Mouse (Mus musculus): ENCODE data around the gene Naa38. TPM values are rescaled to one million over a fixed set of nuclear protein-coding genes. Genes with fewer than 3 reads are reported as not detected.
A peak's percentile ranks its signal among the peaks of the same experiment; 100 is the strongest.

Naa38 gene
- polyA plus RNA-seq, 1 experiment from 2014 or later, result 141 TPM

DNA sequence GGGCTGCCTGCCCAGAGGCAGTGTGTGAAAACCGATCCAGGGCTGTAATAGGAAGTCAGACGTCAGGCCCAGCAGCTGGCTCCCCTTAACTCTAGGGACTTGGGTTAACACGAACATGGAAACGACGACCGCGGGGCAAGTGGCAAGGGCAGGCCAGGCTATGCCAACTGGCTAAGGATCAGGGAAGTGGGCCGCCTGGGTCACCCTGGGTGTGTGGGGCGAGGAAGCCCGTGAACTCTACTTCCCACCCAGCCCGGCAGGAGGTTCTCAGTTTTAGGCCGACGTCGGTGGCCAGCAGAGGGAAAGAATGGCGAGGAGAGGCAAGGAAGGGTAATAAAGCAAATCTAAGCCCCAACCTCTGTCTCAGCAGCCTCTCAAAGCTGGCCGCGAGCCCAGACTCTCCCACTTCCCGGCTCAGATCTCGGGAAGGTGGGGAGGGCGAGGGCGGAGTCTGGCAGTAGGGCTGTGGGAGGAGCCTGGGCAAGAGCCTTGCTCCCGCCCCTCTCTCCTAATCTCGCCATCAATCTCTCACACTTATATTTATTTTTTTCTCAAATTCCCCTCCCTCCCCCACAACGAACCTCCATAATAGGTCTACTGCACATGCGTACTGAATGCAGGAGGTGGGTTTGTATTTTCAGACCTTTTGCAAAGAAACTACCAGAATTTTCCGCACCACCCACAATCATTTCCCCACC is 29.0 kb upstream of the Naa38 start:
- Histone ChIP-seq H3K36me3 (ENCODE audit: control insufficient read depth, insufficient read depth, low read length) (peaks cover 7% of the 10 kb centered on the region; the same call in 1 of the 2 replicates), H3K27ac (replicated peaks; ENCODE audit: low read depth, low read length) (peak overlapping the region; percentile 99), H3K4me3 (ENCODE audit: low read depth, low read length) (peak overlapping the region; percentile 87), H3K4me2 (ENCODE audit: low read depth, severe bottlenecking) (peak overlapping the region; percentile 94), H3K9me3 (ENCODE audit: control insufficient read depth, low read length) (no peaks in the 10 kb centered on the region), H3K9ac (ENCODE audit: low read length) (peak overlapping the region; percentile 61), H3K4me1 (ENCODE audit: control insufficient read depth, insufficient read depth, low read length) (peaks cover 26% of the 10 kb centered on the region), H3K27me3 (ENCODE audit: control insufficient read depth, insufficient read depth, low read length) (no peaks in the 10 kb centered on the region)
- under 1% methylated on average over 26 of the region's 26 CpGs for WGBS
- ATAC-seq (ENCODE audit: insufficient number of reproducible peaks, low FRiP score, low TSS enrichment, low read depth), result peak; percentile 90
- DNase-seq (ENCODE audit: low spot score), result peak; percentile 94

GRCm38 (mm10) chr11:69366855-69367615 is 28.3 kb upstream of the Naa38 start:
- peak overlapping the region; percentile 87 for H3K4me3 ChIP-seq (ENCODE audit: low read depth, low read length)
- no peaks in the 10 kb centered on the region for H3K9me3 ChIP-seq (ENCODE audit: control insufficient read depth, low read length)
- ATAC-seq (ENCODE audit: insufficient number of reproducible peaks, low FRiP score, low TSS enrichment, low read depth) (no peak; the same call in 1 of the 2 replicates), DNase-seq (ENCODE audit: low spot score) (peak; percentile 74)
- under 1% methylated on average over 22 of the region's 22 CpGs for WGBS
- peaks cover 7% of the 10 kb centered on the region; the same call in 1 of the 2 replicates for H3K36me3 ChIP-seq (ENCODE audit: control insufficient read depth, insufficient read depth, low read length)
- peak overlapping the region; percentile 99 for H3K27ac ChIP-seq (replicated peaks; ENCODE audit: low read depth, low read length)
- H3K9ac ChIP-seq (ENCODE audit: low read length), result peak overlapping the region; percentile 99
- H3K4me1 ChIP-seq (ENCODE audit: control insufficient read depth, insufficient read depth, low read length), result peaks cover 30% of the 10 kb centered on the region
- H3K27me3 ChIP-seq (ENCODE audit: control insufficient read depth, insufficient read depth, low read length), result no peaks in the 10 kb centered on the region
- H3K4me2 ChIP-seq (ENCODE audit: low read depth, severe bottlenecking), result peak overlapping the region; percentile 94

GRCm38 (mm10) chr11:69367616-69368355 is 27.5 kb upstream of the Naa38 start:
- Histone ChIP-seq H3K4me1 (ENCODE audit: control insufficient read depth, insufficient read depth, low read length) (peaks cover 30% of the 10 kb centered on the region), H3K27me3 (ENCODE audit: control insufficient read depth, insufficient read depth, low read length) (no peaks in the 10 kb centered on the region), H3K27ac (replicated peaks; ENCODE audit: low read depth, low read length) (peak overlapping the region; percentile 99), H3K4me3 (ENCODE audit: low read depth, low read length) (peak overlapping the region; percentile 87), H3K36me3 (ENCODE audit: control insufficient read depth, insufficient read depth, low read length) (peaks cover 7% of the 10 kb centered on the region; the same call in 1 of the 2 replicates), H3K9me3 (ENCODE audit: control insufficient read depth, low read length) (no peaks in the 10 kb centered on the region), H3K4me2 (ENCODE audit: low read depth, severe bottlenecking) (peak overlapping the region; percentile 94), H3K9ac (ENCODE audit: low read length) (peak overlapping the region; percentile 99)
- DNase-seq (ENCODE audit: low spot score) (peak; percentile 67), ATAC-seq (ENCODE audit: insufficient number of reproducible peaks, low FRiP score, low TSS enrichment, low read depth) (peak; percentile 19; the same call in 1 of the 2 replicates)
- WGBS, result under 1% methylated on average over 22 of the region's 22 CpGs

- H3K4me1 ChIP-seq (ENCODE audit: control insufficient read depth, insufficient read depth, low read length), result peaks cover 30% of the 10 kb centered on the region
- 0 out of 2 replicates have a peak, but pooled peaks have one; percentile 10 for ATAC-seq (ENCODE audit: insufficient number of reproducible peaks, low FRiP score, low TSS enrichment, low read depth)
These were observed 26.7 kb upstream of the Naa38 start for GRCm38 (mm10) chr11:69368356-69369214.

DNA sequence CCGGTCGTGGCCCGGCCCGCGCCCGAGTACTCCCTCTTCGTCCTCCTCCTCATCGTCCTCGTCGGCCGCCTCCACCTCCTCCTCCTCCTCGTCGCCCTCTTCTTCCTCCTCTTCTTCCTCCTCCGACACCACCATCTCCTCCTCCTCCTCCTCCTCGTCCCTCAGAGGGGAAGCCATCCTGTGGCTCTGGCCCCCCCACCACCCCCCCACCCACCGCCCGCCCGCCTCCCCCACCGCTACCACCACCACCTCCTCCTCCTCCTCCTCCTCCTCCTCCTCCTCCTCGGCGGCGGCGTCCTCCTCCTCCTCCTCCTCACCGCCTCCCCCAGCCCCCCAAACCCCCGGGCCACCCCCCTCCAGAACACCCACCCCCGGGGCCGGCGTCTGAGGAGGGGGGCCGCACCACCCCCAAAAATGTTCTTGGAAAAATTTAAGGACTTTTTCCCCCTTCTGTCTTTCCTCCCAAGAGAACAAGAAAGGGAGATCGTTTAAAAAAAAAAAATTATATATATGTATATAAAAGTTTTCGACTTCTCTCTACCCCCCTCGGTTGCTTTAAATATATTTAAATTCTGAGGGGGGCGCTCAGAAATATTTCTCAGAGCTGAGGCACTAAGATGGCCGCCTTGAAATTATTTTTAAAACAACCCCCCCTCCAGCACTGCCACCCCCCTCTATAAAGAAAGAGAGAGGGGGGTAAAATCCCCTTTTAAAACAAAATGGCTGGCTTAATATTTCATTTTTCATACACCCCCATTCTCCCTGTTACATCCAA is 25.9 kb upstream of the Naa38 start, which contains the start of gene Chd3:
Gene Chd3, minus strand, starts transcription at position 192 of the 775 bp plus-strand sequence.
- no peaks in the 10 kb centered on the region for H3K9me3 ChIP-seq (ENCODE audit: control insufficient read depth, low read length)
- H3K4me2 ChIP-seq (ENCODE audit: low read depth, severe bottlenecking), result peak within 1 kb of the TSS; percentile 94
- no peaks in the 10 kb centered on the region for H3K27me3 ChIP-seq (ENCODE audit: control insufficient read depth, insufficient read depth, low read length)
- peak within 1 kb of the TSS; percentile 87 for H3K4me3 ChIP-seq (ENCODE audit: low read depth, low read length)
- DNase-seq (ENCODE audit: low spot score) (peak; percentile 55), ATAC-seq (ENCODE audit: insufficient number of reproducible peaks, low FRiP score, low TSS enrichment, low read depth) (no peak)
- peaks cover 27% of the 10 kb centered on the region for H3K4me1 ChIP-seq (ENCODE audit: control insufficient read depth, insufficient read depth, low read length)
- H3K36me3 ChIP-seq (ENCODE audit: control insufficient read depth, insufficient read depth, low read length), result peaks cover 2% of the 10 kb centered on the region; the same call in 1 of the 2 replicates
- peak within 1 kb of the TSS; percentile 99 for H3K9ac ChIP-seq (ENCODE audit: low read length)
- WGBS, result 5% methylated on average over 21 of the region's 34 CpGs
- peak within 1 kb of the TSS; percentile 99 for H3K27ac ChIP-seq (replicated peaks; ENCODE audit: low read depth, low read length)

More at GRCm38 (mm10) chr11:69368356-69369214, 26.7 kb upstream of the Naa38 start:
- H3K4me2 ChIP-seq (ENCODE audit: low read depth, severe bottlenecking), result peak overlapping the region; percentile 94
- H3K9ac ChIP-seq (ENCODE audit: low read length), result peak overlapping the region; percentile 99
- H3K27ac ChIP-seq (replicated peaks; ENCODE audit: low read depth, low read length), result peak overlapping the region; percentile 99
- H3K4me3 ChIP-seq (ENCODE audit: low read depth, low read length), result peak overlapping the region; percentile 87
- peak; percentile 73 for DNase-seq (ENCODE audit: low spot score)
- under 1% methylated on average over 38 of the region's 106 CpGs for whole genome bisulfite sequencing
- H3K27me3 ChIP-seq (ENCODE audit: control insufficient read depth, insufficient read depth, low read length), result no peaks in the 10 kb centered on the region
- H3K9me3 ChIP-seq (ENCODE audit: control insufficient read depth, low read length), result no peaks in the 10 kb centered on the region
- peaks cover 6% of the 10 kb centered on the region; the same call in 1 of the 2 replicates for H3K36me3 ChIP-seq (ENCODE audit: control insufficient read depth, insufficient read depth, low read length)

GRCm38 (mm10) chr11:69369990-69370816 is 25.1 kb upstream of the Naa38 start:
- no peak for ATAC-seq (ENCODE audit: insufficient number of reproducible peaks, low FRiP score, low TSS enrichment, low read depth)
- WGBS, result 41% methylated on average over 2 of the region's 2 CpGs
- no peak for DNase-seq (ENCODE audit: low spot score)
- peaks cover 2% of the 10 kb centered on the region; the same call in 1 of the 2 replicates for H3K36me3 ChIP-seq (ENCODE audit: control insufficient read depth, insufficient read depth, low read length)
- no peak overlapping the region for H3K27ac ChIP-seq (replicated peaks; ENCODE audit: low read depth, low read length)
- H3K27me3 ChIP-seq (ENCODE audit: control insufficient read depth, insufficient read depth, low read length), result no peaks in the 10 kb centered on the region
- peak overlapping the region; percentile 87 for H3K4me3 ChIP-seq (ENCODE audit: low read depth, low read length)
- H3K4me1 ChIP-seq (ENCODE audit: control insufficient read depth, insufficient read depth, low read length), result peaks cover 19% of the 10 kb centered on the region
- H3K9me3 ChIP-seq (ENCODE audit: control insufficient read depth, low read length), result no peaks in the 10 kb centered on the region
- H3K9ac ChIP-seq (ENCODE audit: low read length), result peak overlapping the region; percentile 99; the same call in 1 of the 2 replicates
- peak overlapping the region; percentile 94 for H3K4me2 ChIP-seq (ENCODE audit: low read depth, severe bottlenecking)

Data from limb, embryonic 11.5 days (tissue).